Mouse (Mus musculus): ENCODE data around the gene Ldlrad3.

GRCm38 (mm10) chr2:102024483-102024882 is 161.7 kb downstream of the Ldlrad3 start:
- TF ChIP-seq CTCF (IDR thresholded peaks at IDR 0.05) (no peak), EP300 (IDR thresholded peaks at IDR 0.05) (no peak)
